Mouse (Mus musculus) erythroid progenitor cell, adult 5-6 weeks (primary cell): ENCODE data around the gene Cdh12. TPM values are rescaled to one million over a fixed set of nuclear protein-coding genes. Genes with fewer than 3 reads are reported as not detected.
"Not testable (repeated sequence)": the region's sequence is repeated elsewhere in the genome, so short reads cannot be mapped to it uniquely, and the experiment has no call there.

Source experiments
- ATAC-seq: replicated peaks from 2 replicates; pipeline ENCODE4 v1.8.0; 2016; ENCODE audit warnings: moderate number of reproducible peaks, mild to moderate bottlenecking, moderate TSS enrichment, inconsistent platforms; ENCODE audit not compliant: poor library complexity, low FRiP score, severe bottlenecking
- total RNA-seq, 2 experiments: library from RNA; stranded (forward) in 1 of 2; stranded (reverse) in 1 of 2; fragments of 150-400 nt in 1 of 2; fragments of 186-747, 209-891 nt in 1 of 2; gene quantifications; 2 replicates each; pipeline versions ENCODE4 v1.2.3 to v1.2.4; 2015 to 2017; ENCODE audit warnings: low replicate concordance in 2 of 2

Gene Cdh12
- total RNA-seq, 2 experiments from 2014 or later: not detected

DNA sequence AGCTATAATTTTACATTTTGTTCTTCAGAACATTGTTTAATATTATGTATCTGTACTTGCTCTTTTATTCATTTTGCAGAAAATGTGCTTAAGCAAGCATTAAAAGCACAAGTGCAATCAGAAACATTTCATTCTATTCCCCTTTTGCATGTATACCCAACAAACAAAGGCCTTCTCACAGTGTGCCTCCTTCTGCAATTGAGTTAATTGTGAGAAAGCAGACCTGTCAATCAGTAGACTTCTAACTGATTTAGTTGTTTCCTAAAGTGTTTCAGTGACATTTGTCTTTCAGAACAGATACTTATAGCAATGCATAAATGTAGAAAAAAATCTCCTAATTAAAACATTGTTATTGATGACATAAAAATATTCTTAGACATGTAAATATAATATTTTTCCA lies 894.8 kb downstream of the Cdh12 start:
- ATAC-seq: no peak

GRCm38 (mm10) chr15:21344323-21344722 lies 895.3 kb downstream of the Cdh12 start:
- no peak for ATAC-seq

DNA sequence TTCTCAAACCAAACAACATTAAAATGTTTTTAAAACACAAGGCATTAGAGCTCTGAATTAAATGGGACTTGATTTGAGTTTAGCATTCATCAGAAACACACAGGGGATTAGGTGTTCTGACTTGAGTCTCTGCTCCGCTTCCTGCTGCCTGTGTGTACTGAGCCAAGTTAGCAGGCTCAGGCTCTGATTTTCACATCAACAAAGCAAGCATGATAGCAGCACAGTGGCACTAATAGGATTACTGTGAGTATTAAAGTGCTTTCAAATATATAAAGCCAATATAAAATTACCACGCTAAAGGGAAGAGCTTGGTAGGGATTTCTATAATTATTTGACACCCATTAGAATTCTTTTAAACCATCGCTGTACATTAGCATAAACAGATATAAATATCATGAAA lies 895.7 kb downstream of the Cdh12 start:
- ATAC-seq: no peak

GRCm38 (mm10) chr15:21355356-21356101 lies 906.5 kb downstream of the Cdh12 start:
- no peak for ATAC-seq

DNA sequence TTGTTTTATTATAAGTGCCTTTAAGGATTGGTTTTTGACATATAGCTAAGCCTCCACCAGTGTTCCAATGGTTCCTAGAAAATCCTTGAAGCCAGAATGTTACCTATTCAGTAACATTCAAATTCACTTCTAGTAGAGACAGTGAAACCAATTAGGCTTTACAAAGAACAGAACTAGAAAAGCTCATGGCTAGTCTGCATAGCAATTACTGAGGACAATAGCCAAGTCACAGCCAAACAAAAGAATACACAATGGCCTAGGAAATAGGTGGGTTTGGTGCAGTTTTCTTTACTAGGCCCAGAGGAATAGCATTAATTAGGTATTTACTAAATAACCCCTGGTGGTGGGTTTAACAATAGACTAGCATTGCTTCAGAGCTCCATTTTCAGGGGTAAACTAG lies 917.3 kb downstream of the Cdh12 start:
- no peak for ATAC-seq

GRCm38 (mm10) chr15:21375460-21375859 lies 926.4 kb downstream of the Cdh12 start:
- no peak for ATAC-seq

DNA sequence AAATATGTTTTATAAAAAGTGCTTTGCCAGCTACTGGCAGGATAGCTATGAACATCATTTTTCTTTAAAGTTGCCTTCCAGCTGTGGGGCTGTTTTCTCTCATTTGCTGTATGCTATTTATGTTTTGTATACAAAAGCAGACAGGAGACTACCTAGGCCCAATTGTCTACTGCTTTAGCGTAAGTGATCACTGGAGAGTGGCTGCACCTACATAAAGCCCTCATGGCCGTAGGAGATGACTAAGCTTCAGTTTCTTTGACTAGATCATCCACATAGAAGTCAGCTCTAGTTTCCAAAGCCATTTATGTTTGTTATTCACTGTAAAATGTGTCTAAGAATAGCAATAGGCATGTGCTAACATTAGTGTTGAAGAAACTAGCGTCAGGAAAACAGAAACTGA lies 926.8 kb downstream of the Cdh12 start:
- no peak for ATAC-seq

GRCm38 (mm10) chr15:21391442-21391841 lies 942.4 kb downstream of the Cdh12 start:
- not testable (repeated sequence) for ATAC-seq

DNA sequence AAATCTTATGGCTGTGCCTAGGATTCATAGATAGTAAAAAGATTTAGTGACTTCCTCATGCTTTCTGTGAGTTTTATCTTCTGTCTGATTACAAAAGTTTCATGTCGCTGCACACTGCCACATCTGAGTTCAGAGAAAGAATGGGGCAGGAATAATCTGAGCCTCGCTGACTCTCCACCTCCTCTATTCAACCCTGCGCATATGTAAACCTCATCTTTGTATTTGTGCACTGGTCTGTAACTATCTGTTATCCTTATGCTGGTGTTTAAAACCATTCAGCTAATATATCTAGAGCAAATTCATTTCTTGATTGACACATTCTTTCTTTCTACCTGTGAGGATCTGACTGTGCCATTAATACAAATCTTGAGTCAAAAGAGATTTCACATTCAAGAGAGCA lies 944.0 kb downstream of the Cdh12 start:
- ATAC-seq: no peak

- ATAC-seq: no peak
Observed at GRCm38 (mm10) chr15:21405196-21405595, 956.1 kb downstream of the Cdh12 start.

DNA sequence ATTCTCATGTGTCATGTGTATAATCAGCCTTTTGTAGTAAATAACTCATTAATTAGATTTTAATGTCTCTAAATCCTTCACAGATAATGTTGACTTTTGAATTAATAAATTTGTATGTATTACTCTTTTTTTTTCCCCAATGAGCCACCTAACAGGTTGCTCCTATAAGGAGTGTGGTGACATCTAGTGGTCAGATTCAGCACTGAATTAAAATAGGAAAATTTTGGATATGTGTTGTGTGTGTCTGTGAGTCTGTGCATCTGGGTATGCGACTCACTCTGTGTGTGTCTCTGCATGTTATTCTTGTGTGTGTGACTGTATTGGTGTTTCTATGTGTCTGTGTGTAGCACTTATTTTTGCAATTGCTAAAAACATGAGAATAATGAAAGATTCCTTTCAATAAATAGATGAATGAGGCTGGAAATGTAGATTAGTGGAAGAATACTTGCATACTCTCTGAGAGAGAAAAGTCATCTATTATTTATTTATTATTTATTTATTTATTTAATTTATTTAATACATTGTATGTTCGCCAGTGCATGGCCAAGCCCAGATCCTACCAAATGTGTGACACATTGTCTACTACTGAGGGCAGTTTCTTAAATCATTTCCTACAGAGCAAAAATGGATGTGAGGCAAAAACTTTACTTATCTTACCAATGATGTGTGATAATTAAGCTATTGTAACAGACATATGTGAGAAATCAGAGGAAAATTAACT lies 958.4 kb downstream of the Cdh12 start:
- no peak for ATAC-seq

DNA sequence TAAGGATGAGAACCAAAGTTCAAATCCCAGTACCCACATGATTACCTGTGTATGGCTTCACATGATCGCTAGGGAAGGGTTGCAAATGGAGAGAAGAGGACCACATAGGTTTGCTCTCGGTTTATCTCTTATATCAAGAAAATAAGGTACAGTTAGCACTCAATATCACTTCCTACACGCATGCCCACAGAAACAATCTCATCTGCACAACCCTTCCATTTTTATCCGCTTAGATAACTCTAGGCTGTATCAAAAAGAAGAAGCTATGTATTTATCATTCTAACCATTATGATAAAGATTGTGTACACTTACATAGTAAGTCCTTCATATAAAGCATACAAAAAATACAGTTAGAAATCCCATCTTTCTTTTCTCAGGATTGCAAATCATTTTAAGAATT lies 988.3 kb downstream of the Cdh12 start:
- ATAC-seq: no peak

- no peak for ATAC-seq
Observed at GRCm38 (mm10) chr15:21437924-21438323, 988.9 kb downstream of the Cdh12 start.

DNA sequence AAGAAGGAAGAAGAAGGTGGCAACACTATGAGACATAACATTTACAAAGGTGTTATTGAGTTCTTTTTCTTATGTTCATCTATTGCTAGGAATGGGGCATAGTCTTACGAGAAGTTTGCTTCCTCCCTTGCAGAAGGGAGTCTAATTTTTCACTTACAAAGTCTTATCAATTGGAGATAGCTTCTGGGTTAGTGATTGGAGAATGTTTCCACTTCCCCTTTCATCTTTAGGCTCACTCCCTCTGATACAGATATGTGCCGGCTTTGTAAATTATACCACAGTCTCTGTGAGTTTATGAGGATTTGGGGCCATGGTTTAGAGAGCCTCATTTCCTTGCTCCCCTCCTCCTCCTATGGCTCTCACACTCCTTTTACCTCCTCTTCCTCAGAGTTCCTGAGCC lies 1009.0 kb downstream of the Cdh12 start:
- ATAC-seq: no peak

- ATAC-seq: no peak
Observed at GRCm38 (mm10) chr15:21519355-21519869, 1070.3 kb downstream of the Cdh12 start.

GRCm38 (mm10) chr15:21530804-21531203 lies 1081.7 kb downstream of the Cdh12 start:
- ATAC-seq: no peak

DNA sequence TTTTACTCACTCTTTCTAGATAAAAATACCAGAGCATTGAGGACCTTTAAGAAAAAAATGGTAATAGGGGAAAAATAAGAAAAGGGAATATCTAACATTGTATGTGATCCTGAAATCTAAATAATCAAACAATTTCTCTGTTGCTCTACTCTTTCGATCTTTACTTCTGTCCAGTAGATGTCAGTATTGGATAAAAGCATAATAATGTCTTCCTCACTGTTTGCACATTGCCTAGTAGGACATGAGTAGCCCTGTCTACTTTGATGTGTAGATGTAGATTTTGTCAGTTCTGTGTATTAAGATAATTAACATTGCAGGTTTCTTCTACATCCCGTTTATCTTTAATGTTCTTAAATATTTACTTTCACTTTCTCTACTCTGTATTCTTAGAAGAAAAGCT lies 1087.8 kb downstream of the Cdh12 start:
- no peak for ATAC-seq

GRCm38 (mm10) chr15:21544786-21545185 lies 1095.7 kb downstream of the Cdh12 start:
- no peak for ATAC-seq

DNA sequence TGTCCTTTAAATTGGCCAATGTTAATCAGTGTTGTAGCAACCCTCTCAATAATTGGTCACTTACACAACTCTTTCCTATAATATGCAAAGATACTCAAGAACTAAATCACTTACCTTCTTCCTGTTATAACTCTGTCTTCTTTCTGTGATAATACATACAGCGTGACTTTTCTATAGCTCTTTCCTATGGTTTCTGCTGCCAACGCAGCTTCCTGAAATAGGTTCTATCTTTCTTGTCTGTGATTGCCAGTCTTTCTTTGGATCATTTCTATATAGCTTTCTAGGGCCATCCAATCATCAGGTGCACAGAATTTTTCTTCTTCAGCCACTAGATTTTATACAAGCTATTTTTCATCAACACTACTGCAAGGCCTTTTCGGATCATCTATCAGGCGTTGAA lies 1106.9 kb downstream of the Cdh12 start:
- no peak for ATAC-seq

- ATAC-seq: no peak
Observed at GRCm38 (mm10) chr15:21566314-21567051, 1117.4 kb downstream of the Cdh12 start.

GRCm38 (mm10) chr15:21604510-21604909 lies 1155.4 kb downstream of the Cdh12 start:
- no peak for ATAC-seq
